Mouse (Mus musculus): ENCODE data around the gene Pmvk. TPM values are rescaled to one million over a fixed set of nuclear protein-coding genes. Genes with fewer than 3 reads are reported as not detected.
"Not testable (repeated sequence)": the region's sequence is repeated elsewhere in the genome, so short reads cannot be mapped to it uniquely, and the experiment has no call there.

The Pmvk gene
- total RNA-seq, 2 experiments from 2014 or later: 9.8 to 9.9 TPM

GRCm38 (mm10) chr3:89429021-89429420 lies 25.3 kb upstream of the Pmvk start:
- DNase-seq: not testable (repeated sequence)

- DNase-seq: peak; percentile 91
These were observed 23.9 kb upstream of the Pmvk start, which contains the start of gene Pygo2 for GRCm38 (mm10) chr3:89430171-89431159. TSS of gene Pygo2 (plus strand) at chr3:89430214.

GRCm38 (mm10) chr3:89432606-89433005 lies 21.7 kb upstream of the Pmvk start:
- no peak for DNase-seq

- DNase-seq: no peak
These were observed 19.8 kb upstream of the Pmvk start for GRCm38 (mm10) chr3:89434532-89434931.

DNA sequence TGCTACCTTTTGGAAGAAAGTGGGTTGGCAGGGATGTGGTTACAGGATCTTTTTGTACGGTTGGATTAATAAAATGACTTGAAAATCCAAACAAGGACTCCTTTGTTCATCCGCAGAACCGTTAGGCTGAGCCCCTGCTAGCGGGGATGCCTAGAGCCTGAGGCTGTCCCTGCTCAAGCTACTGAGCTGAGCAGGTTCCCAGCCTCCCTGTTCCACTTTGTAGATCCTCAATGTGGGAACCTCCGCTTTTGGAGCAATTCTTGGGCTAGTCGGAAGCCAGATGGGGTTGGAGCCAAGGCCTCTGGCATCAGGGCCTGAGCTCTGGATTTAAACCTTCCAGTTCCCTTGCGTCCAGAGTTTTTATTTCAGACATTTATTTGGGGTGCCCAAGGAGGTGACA lies 19.3 kb upstream of the Pmvk start:
- peak; percentile 39 for DNase-seq

DNA sequence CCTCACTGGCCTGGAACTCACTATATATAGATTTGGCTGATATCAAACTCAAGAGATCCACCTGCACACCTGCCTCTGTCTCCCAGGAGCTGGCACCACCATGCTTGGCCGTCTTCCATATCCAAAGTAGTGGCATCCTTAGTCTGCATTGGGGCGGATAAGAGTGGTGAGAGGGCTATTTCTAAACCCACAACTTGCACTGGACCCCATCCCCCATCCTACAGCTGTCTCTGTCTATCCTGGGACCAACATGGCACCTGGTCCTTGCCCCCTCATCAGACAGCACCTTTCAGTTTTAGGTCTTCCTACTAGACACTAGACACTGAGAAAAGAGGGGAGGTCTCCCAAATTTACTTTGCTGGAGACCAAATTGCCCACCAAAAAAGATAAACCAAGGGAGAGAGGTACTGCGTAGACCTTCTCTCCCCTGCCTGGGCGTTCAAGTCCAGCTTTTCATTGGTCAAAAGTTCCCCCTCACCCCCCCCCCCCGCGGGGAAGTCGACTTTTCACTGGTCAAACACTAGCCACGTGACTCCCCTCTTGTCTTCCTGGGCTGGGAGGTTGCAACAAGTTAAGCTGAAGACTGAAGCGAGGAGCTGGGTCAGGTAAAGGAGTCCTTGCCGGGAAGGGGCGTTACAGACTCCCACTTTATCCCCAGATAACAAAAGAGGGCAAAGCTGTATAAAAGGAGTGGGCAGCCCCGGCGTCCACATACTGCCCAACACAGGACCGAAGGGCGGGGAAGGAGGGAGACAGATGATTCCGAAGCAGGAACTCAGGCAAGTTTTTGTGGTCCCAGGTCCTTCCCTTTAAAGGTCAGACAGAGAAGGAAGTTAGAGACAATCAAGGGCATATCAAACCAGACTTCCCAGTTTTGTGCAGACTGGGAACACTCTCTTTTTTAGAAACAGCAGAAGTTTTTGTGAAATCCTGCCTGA lies 17.9 kb upstream of the Pmvk start, which contains the start of gene Pbxip1:
Gene Pbxip1 (plus strand): TSS at position 531 of the 938 bp plus-strand sequence.
- DNase-seq: peak; percentile 59

- DNase-seq: no peak
These were observed 17.1 kb upstream of the Pmvk start for GRCm38 (mm10) chr3:89437269-89437668.

DNA sequence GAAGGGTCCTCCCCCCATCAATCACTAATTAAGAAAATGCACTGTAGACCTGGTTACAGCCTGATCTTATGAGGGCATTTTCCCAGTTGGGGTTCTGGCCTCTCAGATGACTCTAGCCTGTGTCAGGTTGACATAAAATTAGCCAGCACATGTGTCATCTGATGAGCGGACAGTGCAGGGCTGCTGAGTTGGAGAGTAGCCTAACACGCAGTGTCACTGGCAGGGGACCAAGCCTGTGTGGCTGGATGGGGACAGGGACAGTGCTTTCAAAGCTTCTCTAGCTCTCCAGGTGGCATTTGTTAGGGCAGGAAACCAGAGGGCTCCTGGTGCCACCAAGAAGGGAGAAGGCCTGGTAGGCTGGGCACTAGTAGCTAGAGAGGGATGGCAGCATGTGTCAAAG lies 13.7 kb upstream of the Pmvk start:
- peak; percentile 65 for DNase-seq

DNA sequence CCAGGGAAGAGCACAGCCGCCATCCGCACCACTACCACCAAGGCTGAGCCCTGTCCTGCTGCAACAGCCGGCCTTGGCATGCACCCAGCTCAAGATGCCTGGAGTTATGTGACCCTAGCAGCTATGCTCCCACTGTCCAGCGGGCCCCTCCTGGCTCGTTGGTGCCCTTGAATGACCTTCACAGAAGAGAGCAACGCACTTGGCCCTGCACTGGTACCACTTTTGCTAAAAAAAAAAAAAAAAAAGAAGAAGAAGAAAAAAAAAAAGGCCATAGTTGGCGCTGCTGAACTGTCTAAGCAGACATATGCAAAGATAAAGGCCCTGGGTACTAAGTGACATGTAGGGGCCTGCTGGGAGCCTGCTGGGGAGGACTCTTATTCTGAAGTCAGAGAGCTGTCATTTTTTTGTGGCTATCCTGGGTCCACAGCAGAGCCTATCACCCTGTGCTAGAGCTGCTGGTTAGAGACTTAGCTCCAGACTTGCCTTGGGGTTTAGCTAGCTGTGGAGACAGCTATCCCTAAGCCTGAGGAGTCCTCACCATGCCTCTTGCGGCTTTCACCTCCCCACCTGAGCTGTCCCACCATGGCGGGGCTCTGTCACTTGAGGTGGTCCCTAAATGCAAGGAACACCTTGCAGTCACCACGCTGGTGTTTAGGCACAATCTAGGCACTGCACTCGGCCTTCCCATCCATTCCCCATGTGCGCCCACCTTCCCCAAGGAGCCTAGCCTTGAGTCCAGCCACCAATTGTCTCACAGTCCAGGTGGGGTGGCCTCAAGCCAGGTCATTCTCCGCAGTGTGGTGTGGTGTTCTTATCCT lies 5.4 kb upstream of the Pmvk start:
- peak; percentile 72 for DNase-seq

DNA sequence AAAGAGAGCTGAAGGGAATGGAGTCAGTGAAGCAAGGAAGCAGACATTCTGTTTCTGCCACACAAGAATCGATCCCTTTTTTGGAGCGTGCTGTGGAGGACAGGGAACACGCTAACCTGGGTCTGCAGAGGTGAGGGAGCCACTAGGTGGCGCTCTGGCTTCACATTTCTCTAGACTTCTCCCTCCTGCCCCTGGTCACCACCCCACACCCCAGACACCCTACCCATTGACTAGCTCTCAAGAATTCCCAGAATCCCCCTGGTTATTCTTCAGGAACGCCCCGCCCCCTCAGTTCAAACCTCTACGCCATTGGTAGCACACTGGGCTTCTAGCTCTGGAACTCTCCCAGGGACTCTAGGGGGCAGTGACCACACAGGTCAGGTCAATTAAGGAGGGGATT lies 4.8 kb upstream of the Pmvk start:
- peak; percentile 77 for DNase-seq

DNA sequence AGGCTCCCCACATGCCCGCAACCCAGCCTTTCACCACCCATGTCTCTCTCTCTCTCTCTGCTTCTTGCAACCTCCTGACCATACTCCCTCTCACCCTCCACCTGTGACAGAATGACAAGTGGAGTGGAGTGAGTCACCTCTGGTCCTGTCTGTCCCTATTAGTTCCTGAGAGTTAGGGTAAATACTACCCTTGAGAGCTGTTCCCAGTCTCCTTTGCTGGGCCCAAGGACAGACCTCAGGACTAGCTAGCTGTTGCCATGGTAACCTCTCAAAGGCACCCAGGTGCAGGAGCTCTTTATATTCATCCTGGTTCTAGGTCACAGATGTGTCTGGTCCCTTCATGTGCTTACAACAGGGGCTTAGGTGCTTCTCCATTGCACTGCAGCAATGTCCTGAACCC lies 2.4 kb upstream of the Pmvk start:
- DNase-seq: no peak

GRCm38 (mm10) chr3:89455786-89456285 lies 1.5 kb downstream of the Pmvk start:
- no peak for DNase-seq

DNA sequence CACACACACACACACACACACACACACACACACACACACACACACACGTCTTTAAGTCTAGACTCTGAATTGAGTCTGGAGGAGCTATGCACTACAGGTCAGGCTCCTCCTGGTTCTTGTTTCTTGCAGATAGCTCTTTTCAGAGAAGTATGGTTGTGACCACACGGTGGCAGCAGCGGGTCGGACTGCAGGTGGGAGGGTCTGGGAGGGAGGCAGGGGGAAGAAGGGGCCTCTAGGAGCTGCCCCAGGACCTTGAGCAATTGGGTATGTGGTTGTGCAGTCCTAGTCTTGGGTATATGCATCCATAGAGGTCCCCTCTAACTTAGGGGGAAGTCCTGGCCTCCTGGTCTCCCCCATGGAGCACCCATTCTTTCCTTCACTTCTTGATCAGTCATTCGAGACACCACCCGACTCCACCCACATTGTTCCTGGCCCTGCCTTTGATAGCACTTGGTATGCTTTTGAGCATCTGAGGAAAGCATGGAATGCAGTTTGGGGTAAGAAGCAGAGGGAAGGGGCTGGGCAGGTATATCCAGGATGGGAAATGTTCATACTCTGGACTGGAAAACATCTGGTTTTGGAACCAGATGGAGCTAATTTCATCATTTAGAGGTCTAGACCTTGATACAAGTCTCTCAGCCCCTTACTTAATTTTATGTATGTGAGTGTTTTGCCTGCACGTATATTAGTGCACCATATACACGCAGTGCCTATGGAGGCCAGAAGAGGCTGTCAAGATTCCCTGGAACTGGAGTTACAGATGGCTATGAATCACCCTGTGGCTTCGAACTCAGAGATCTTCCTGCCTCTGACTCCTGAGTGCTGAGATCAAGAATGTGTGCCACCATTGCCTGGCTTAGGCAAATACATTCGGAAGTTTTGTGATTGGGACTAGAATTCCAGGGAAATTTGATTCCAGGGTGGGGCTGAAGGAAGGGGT lies 2.7 kb downstream of the Pmvk start:
- peak; percentile 77 for DNase-seq

- DNase-seq: no peak
These were observed 4.1 kb downstream of the Pmvk start for GRCm38 (mm10) chr3:89458372-89458964.

DNA sequence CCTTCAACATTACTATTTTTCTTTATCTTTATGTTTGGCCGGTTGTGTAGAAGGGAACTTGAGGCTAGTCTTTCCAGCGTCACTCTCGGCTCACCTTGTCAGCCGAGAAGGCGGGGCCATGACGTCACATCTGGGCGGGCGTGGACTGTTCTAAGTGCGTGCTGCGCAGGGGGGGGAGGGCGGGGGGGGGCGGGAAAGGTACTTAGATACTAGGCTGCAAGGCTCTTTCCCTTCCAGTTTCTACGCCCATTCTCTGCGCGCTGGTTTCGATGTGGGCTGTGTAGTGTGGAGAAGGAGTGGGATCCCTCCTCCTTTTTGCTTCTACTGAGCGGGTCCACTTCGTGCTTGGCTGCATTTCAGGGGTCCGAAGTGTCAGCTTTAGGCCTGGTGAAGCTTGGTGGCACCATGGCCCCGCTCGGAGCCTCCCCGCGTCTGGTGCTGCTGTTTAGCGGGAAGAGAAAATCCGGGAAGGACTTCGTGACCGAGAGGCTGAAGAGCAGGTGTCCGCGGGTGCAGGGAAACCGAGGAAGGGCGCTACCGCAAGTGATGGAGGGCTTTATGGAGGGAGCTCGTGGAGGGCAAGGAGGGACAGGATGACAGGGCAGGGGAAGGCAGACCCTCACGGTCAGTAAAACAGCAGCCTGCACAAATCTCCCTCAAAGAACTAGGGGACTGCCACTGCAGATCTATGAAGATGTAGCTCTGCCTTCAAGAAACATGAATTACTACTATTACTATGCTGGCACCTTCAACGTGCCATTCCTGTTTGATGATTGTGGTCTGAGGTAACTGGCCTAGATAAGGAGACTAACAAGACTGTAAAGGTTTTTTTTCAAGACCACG lies 4.8 kb downstream of the Pmvk start:
- DNase-seq: peak; percentile 93

GRCm38 (mm10) chr3:89468268-89468667 lies 13.9 kb downstream of the Pmvk start:
- no peak for DNase-seq

DNA sequence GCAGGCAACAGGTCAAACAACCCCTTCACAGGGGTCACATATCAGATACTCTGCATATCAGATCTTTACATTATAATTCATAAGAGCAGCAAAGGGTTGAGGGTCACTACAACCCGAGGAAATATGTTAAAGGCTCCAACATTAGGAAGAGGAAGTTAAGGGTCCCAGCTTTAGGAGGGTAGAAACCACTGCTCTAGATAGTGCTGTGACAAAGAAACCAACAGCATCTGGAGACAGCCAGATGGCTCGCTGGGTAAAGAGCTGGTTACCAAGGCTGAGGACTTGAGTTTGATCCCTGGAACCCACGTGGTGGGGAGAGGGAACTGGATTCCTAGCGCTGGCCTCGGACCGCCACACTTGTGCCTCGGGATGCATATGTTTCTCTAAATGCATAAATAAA lies 17.9 kb downstream of the Pmvk start:
- no peak for DNase-seq

GRCm38 (mm10) chr3:89473838-89474237 lies 19.5 kb downstream of the Pmvk start:
- DNase-seq: no peak

DNA sequence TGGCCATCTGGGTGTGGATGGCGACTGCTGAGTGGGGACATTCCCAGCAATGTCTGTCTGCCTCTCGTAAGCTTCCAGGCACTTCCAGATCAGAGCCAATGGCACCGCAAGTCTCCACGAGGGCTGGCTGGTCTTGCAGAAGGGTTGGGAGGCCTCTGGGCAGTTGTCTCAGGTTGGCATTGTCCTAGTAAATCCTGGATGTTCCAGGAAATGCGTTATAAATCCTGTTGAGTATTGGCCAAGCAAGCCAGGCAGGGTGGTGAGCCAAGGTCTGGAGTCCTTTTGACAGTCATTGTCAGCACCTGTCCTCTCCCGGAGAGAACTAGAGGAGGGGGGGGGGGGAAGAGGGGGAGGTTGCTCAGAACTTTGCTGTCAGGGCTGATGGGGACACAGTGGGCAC lies 24.7 kb downstream of the Pmvk start:
- no peak for DNase-seq

All from gastrocnemius, postnatal 10 days (tissue).